Mouse (Mus musculus) brain, embryonic 14.5 days (tissue): ENCODE results near the gene Spata3. TPM values are rescaled to one million over a fixed set of nuclear protein-coding genes. Genes with fewer than 3 reads are reported as not detected.

Experiments
- DNase-seq: peaks from one replicate; pipeline ENCODE4 v3.0.0-alpha.2; 2011; ENCODE audit warnings: low read depth
- CTCF ChIP-seq: fragments of 200-500 bp; IDR thresholded peaks from 2 replicates; pipeline ENCODE4 v1.5.1; 2012; ENCODE audit warnings: inconsistent platforms, mild to moderate bottlenecking, moderate library complexity, borderline replicate concordance; ENCODE audit not compliant: insufficient read depth, insufficient read length; ENCODE audit errors: extremely low read depth
- POLR2A ChIP-seq: fragments of 200-500 bp; IDR thresholded peaks from 2 replicates; pipeline ENCODE4 v1.6.1; 2012; ENCODE audit warnings: mild to moderate bottlenecking, inconsistent platforms, borderline replicate concordance; ENCODE audit not compliant: poor library complexity, insufficient read depth, insufficient read length, severe bottlenecking; ENCODE audit errors: extremely low read depth
- polyA plus RNA-seq: library from polyadenylated mRNA; depleted of rRNA; stranded (reverse); fragments of >200 nt; gene quantifications from 2 replicates; pipeline ENCODE4 v1.2.3, GENCODE M21; 2012; rRNA removed

The Spata3 gene
- polyA plus RNA-seq, 1 experiment = 0.14 TPM

- peak; percentile 97 for DNase-seq
- peak; percentile 35; the same call in 1 of the 2 replicates for TF ChIP-seq POLR2A
- peak; percentile 96 for TF ChIP-seq CTCF
These were observed 42.5 kb downstream of the Spata3 start for GRCm38 (mm10) chr1:86058856-86059769.

DNA sequence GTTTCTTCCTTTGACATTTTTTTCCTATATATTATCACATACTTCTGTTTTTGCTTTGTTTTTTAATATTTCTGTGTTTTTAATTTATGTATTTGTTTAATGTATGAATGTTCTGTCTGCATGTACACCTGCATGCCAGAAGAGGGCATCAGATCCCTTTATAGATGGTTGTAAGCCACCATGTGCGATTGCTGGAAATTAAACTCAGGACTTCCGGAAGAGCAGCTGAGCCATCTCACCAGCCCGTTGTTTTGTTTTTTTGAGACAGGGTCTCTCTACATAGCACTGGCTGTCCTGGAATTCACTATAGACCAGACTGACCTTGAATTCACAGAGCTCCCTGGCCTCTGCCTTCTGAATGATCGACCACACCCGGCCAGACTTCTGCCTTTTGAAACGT is 45.9 kb downstream of the Spata3 start:
- DNase-seq = no peak
- no peak for TF ChIP-seq POLR2A
- no peak; the same call in 1 of the 2 replicates for TF ChIP-seq CTCF

DNA sequence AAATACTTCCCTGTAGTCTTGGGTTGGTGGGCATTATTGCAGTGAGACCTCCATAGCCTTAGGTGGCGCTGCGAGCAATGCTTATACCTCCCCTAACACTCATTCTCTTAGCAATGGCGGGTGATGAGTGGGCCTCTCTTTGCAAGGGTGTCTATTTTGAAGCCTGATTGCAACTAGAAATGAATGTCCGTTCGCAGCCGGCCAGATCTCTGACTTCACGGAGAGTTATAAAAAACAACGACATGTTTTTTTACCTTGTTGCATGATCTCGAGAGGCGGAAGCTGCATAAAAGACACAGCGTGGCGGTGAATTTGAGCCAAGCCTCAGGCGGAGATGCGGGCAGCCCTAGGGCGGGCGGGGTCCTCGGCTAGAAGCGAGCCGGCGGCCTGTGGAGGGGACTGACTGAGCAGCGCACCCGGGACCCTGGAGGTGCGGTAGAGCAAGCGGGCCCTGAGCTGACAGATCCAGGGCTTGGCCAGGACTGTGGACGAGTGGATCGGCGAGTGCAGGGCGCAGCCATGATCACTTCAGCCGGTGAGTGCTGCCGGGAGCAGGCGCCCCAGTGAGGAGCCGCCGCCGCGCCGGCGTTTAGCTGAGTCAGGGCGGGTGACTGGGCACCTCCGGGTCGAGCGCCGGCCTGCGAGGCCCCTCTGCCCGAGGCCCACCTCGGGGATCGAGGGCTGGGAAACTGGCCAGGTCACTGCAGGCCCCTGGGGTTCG is 47.8 kb downstream of the Spata3 start, which contains the start of gene Psmd1:
Psmd1 (plus strand) TSS at position 117 of the 721 bp plus-strand sequence.
- peak; percentile 98 for DNase-seq
- TF ChIP-seq POLR2A = peak; percentile 65; the same call in 1 of the 2 replicates
- peak; percentile 79; the same call in 1 of the 2 replicates for TF ChIP-seq CTCF

DNA sequence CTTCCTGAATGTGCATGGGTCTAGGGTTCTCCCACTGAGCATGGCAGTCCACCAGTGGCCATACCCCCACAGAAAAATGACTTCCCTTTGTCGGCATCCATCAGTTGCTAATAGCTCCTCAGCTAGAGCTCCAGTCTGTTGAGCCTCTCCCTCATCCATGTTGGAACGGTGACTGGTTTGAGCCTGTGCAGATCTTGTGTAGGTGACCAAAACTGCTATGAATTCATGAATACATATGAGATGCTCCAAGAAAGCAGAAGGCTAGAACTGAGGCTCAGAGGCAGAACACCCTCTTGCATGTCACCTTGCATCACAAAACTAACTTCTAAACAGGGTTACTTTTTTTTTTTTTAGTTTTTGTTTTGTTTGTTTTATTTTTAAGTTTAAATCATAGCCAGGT is 59.9 kb downstream of the Spata3 start:
- no peak for DNase-seq

More for the DNA sequence above, 59.9 kb downstream of the Spata3 start:
- TF ChIP-seq CTCF (no peak), POLR2A (no peak)

Other genes with a start within 250 kb of the Spata3 start
- gene A630001G21Rik, start 238.2 kb upstream of the Spata3 start, polyA plus RNA-seq = 0.67 and 0.75 TPM in 2 replicates
- gene Cab39, start 223.4 kb upstream of the Spata3 start, polyA plus RNA-seq = 109 and 118 TPM in 2 replicates
- 160 and 168 TPM in 2 replicates for gene Itm2c, start 122.5 kb upstream of the Spata3 start, polyA plus RNA-seq
- gene 4933407L21Rik, start 88.3 kb upstream of the Spata3 start, polyA plus RNA-seq = 6.9 and 7.5 TPM in 2 replicates
- 0.01 TPM in 1 of 2 replicates, not detected in the other for gene Gpr55, start 55.8 kb upstream of the Spata3 start, polyA plus RNA-seq
- 7.7 and 9.4 TPM in 2 replicates for gene 2810459M11Rik, start 29.0 kb downstream of the Spata3 start, polyA plus RNA-seq
- gene Psmd1, start 47.6 kb downstream of the Spata3 start, polyA plus RNA-seq = 88.0 and 89.0 TPM in 2 replicates
- gene Htr2b, start 95.2 kb downstream of the Spata3 start, polyA plus RNA-seq = 0.03 TPM in 1 of 2 replicates, not detected in the other
- gene Gm21972, start 116.8 kb downstream of the Spata3 start, polyA plus RNA-seq = 0.74 and 1.3 TPM in 2 replicates
- gene Armc9, start 138.0 kb downstream of the Spata3 start, polyA plus RNA-seq = 22.4 and 23.9 TPM in 2 replicates